Mouse (Mus musculus) kidney, postnatal 25 days (tissue): ENCODE results near the gene Mrnip.

Source experiments
- DNase-seq, 2 experiments: peaks; one replicate each; pipeline ENCODE4 v3.0.0; 2021; ENCODE audit warnings: mixed read lengths in 2 of 2

Gene Mrnip

DNA sequence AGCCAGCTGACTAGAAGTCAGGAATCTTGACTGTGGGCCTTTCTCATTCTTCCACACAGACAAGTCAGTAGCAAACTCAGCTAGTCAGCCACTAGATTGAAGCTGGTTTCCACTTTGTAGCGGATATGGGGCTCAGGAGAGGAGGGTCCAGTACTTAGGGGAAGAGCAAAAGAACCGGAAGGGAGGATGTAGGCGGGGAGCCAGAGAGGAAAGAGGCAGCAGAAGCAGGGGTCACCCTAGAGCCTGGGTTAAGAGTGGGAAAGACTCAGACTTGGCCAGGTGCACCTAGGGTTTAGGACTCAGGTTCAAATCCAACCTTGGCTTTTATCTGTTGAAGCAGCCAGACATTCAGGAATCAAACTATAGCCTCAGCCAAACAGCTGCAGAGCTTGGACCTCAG, 53.0 kb downstream of the Mrnip start:
- DNase-seq = peak; percentile 41 to 52

DNA sequence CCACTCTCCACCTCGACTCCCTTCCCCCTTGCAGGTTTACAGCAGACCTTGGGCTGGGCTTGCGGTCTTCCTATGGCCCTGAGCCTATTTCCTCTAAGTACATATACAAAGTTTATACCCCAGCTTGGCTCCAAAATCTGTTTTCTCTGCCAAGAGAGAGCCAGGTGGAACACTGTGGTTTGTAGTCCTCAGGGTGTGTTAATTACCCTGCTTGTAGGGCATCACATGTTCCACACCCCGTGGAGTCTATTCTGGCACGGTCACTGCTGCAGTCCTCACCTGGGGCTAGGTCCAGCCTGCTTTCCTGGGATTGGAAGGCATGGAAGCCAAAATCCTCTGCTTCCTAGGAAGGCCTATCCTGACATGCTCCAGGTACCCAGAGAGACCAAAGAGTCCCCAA, 53.5 kb downstream of the Mrnip start:
- peak; percentile 29 to 73 for DNase-seq

DNA sequence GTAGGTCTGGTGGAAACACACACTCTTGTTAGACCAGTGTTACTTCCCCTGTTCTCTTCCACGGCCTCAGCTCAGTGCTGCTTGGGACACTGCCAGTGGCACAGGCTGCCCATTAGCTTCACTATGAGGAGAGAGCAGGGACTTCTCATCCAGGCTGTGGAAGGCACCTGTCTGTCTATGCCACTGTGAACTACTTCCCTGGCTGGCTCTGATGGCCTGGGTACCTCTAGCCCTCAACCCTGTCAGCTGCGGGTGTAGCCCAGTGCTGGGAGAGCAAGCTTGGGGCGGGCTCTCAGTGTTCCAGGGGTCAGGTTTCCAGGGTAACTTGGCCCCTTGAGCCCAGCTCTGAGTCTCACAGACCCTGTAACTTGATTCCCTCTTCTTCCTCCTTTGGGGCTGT, 54.5 kb downstream of the Mrnip start:
- peak; percentile 34 to 65 for DNase-seq

DNA sequence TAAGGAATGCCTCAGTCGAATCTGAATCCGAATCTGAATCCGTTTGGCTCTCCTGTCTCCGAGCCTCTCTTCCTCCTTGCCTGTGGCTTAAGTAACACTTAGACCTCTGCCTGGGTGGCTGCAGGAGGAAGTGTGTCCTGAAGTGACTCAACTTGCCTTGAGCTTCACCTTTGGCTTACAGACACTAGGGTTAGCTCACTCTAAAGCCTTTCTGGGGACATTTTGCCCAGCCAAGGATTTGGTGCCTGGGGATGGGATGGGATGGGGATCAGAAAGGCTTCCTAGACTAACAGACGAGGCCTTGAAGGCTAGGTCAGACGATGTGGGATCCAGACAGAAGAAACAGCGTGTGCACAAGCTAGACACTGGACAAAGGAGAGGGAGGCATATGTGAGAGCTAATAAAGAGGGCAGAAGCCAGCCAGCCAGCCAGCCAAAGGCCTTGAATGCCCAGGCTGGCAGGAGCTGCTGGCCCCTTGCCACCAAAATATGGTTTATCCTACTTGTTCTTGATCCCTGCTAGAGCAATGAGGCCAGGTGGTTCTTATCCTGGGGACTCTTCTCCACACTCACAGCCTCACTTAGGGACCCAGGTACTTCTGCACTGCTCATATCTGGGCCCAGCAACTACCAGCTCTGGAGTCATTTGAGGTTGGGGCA, 55.1 kb downstream of the Mrnip start:
- DNase-seq = peak in 1 of 2 experiments; percentile 54

DNA sequence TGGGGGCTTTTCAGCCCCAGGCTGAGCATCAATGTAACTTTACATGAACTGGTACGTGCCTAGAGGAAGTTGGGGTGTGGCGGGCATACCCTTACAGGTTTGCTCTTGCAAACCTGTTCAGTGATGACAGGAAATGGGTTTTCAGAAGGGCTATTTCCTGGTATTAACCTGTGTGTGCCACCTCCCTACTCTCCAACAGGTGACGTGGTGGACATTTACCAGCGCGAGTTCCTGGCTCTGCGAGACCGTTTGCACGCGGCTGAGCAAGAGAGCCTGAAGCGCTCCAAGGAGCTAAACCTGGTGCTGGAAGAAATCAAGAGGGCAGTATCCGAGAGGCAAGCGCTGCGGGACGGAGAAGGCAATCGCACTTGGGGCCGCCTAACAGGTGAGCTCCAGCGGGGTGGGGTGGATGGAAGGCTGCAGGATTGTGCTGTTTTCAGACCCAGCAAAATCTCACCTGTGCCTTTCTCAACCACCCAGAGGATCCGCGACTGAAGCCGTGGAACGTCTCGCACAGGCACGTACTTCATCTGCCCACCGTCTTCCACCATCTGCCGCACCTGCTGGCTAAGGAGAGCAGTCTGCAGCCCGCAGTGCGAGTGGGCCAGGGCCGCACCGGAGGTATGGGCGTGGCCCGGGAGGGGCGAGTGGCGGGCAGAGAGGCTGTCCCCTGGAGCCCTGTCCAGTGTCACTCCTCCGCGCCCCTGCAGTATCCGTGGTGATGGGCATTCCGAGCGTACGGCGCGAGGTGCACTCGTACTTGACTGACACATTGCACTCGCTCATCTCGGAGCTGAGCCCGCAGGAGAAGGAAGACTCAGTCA, 56.4 kb downstream of the Mrnip start:
- no peak for DNase-seq

DNA sequence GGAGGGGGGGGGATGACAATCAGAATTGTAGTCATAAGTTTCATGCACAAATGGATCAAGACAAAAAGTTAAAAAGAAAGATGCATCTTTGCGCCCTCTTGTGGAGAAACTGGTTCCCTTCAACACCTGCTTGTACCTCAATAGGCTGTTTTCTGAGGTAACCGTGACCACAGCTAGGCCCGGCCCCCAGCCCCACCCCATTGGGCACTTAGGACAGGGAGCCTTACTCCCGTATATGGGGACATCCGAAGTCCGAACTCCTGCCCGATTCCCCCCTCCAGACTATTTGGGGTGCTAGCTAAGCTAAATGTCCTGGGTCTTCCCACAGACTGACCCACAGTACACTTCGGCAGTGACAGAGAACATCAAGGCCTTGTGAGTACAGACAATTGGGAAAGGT, 57.2 kb downstream of the Mrnip start:
- peak; percentile 68 to 83 for DNase-seq

DNA sequence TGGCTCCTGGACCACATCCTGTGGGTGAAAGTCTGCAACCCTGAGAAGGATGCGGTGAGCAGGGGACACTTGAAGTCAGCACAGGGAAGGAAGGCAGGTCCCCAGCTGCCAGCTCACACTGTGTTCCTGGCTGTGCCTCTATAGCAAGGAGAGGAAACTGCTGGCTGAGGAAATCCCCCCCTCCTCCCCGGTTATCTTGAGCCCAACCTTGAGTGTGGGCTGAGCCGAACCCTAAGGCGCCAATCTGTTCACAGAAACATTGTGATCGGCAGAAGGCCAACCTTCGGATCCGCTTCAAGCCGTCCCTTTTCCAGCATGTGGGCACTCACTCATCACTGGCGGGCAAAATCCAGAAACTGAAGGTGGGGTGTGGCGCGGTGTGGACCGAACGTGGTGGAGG, 58.8 kb downstream of the Mrnip start:
- no peak for DNase-seq

DNA sequence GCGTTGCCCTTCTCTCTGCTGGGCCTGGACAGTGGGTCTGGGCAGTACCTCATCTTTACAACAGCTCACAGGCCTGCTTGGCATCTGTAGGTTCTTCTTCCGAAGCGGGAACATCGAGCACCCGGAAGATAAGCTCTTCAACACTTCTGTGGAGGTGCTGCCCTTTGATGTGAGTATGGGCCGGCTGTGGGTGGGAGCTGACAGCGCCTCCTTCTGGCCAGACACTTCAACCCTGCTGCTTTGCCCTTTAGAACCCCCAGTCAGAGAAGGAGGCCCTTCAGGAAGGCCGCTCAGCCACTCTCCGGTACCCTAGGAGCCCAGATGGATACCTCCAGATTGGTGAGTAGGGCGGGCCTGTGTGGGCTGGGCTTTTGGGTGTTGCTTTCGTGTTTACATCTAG, 59.7 kb downstream of the Mrnip start:
- no peak for DNase-seq

DNA sequence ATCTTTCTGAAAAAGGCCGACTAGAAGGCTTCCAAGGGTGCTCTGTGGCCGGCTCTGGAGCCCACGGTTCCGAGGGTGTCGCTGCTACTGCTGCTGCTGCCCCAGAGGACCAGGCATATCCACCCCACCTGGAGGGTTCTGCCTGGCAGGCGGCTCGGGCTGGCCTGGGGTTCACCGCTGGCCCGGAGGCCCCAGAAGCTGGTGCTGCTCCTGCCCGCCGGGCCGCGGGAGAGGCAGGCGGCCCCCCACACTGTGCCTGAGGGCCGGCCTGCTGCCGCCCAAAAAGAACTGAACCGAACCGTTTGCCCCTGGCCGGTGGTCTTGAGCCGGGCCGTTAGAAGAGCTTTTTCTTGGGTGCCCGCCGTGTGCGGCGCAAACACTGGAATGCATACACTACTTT, 60.4 kb downstream of the Mrnip start:
- no peak for DNase-seq

DNA sequence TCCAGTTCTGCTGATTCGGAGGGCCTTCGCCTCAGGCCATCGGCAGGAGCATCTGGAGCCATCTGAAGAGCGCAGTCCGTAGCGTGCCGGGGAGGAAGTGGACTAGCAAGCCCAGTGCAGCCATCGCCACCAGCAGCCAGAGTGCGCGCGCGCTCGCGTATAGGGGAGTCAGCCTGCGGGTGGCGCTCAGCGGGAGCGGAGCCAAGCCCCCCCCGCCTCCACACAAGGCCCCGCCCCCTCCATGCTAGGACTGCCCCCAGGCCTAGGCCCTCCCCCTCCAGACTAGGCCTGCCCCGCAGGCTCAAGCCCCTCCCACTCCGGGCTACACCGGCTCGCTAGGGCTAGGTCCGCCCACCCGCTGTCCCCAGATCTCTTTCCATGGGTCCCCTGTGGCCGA, 62.3 kb downstream of the Mrnip start:
- peak; percentile 95 to 97 for DNase-seq

DNA sequence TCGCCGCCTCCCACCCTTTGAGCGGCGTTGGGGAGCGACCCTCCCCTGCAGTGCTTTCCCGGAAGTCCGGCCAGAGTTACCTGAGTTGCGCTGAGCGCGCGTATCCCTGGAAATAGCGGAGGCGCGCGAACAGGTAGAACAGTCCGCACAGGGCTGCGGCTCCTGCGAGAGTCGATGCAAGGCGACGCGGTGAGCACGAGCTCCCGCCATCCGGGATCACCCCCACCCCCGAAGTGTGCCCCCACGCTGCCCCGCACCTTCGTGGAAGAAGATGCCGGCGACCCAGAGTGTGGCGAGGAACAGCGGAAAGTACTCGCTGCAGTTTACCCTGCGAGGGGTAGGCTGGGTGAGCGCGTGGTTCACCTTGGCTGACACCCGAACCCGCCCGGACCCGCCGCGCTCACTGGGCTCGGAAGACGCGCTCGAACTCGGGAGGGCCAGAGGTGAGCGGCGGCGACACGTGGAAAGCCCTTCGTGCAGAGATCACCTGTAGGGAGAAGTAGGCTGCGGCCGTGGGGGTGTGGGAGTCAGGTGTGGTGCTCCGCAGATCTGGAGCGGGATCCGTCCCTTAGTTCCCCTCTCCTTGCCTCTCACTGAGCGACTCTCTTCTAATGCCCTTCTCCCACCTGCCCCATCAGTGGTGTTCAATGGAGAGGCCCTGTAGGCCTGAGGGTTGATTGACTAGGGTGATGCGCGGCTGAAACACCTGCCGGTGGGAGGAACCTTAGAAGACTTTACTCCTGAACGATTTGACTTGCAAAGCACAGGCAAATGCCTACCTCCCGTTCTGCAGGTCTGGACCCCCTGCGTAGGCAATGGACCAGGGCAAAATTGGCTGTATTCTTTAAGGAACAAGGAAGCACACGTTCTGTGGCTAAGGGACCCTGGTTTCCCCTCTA, 62.9 kb downstream of the Mrnip start:
- DNase-seq = peak; percentile 28 to 70

DNA sequence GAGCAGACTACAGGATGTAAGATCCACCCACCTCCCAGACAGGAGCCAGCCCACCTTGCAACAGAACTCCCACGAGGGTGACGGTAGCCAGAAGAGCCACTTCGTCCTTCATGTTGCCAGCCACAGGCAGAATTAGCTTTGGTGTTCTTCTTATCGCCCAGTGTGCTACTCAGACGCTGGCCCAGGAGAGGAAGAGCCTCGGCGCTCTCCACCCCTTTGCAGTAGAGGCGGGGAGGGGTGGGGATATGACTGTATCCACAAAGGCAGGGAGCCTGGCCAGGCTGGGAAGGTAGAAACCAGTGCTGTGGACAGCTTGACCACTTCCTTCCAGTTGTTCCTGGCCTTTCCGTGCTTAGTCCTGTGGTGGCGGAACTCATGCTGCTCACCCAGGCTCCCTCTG, 64.1 kb downstream of the Mrnip start, which contains the start of gene Ltc4s:
TSS of gene Ltc4s (minus strand) at position 293 of the 400 bp plus-strand sequence.
- DNase-seq = peak; percentile 42 to 72

DNA sequence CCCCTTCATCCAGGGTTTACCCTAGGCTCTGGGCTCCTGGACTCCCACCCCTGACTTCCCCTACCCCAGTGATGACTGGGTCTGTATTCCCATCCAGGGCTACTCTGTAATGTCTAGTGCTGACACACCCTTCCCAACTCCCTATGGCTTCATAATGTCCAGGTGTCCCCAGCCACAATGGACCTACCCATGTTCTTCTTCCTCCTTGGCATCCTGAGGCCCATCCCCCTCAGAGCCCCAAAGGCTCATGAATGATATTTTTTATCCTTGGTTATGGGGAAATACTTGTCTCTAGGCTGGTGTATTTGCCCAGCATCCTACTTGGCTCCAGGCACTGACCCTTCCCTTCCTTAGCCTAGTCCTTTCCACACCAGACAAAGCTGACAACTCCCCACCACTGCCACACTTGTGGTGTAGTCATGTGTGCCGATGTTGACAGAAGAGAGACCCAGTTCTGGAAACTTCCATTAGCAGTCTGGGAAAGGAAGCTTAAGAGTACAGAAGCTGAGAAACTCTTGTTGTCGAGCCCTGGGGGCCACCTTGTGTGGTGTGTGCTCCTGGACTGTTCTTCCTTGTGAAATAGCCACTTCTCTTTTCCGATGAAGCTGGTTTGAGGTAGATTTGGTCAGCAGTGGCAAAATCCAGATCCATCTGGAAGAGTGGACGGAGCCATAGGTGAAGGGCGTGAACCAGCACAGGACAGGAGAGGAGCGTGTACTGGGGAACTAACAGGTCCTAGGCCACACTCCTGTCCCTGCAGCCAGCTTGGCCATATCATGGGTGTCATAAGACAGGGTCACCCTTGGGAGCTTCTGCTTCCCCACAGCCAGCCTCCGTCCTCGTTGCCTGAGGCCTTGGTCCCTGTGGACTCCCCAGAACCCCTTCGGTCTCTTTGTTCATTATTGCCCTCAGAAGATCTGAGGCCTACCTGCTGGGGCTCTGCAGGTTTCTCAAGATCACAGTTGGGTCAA, 64.9 kb downstream of the Mrnip start:
- DNase-seq = no peak

DNA sequence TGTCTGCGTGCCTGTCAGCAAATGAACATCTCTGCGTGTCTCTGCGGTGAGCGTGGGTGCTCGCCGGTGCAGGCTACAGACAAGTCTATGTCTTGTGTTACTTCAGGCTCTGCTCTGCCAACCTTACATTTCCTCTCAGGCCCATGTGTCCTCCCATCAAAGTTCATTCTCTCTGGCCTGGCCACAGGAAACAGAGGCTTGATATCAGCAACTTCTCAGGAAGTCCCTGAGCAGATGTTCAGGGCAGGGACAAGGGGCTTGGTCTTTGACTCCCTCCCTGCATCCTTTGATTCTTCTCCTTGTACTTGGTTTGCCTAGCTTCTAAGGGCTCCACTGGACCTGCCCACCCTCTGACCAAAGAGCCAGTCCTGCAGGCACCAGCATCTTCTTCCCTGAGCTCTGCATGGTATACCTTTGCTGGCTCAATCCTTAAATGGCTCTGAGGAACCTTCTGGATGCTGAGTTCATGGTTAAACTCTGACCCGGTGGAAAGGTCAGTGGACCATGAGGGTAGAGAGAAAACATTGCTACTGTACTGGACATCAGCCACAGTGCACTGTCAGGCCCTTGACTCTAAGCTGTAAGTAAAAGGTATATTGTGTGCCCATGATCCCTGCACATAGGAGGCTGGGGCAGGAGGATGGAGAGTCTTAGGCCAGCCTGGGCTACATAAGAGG, 66.1 kb downstream of the Mrnip start:
- peak; percentile 63 to 81 for DNase-seq

DNA sequence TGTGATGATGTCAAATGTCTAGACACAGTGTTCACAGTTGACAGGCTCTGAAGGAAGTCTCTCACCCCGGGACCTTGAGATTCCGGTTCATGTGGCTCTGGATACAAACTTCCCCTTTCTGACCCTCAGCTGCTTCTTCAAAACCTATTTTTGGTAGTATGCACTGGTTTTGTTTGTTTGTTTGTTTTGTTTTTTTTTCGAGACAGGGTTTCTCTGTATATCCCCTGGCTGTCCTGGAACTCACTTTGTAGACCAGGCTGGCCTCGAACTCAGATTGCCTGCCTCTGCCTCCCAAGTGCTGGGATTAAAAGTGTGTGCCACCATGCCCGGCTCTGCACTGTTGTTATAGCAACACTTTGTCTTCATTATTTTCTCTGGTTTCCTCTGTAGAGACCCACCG, 69.7 kb downstream of the Mrnip start:
- DNase-seq = no peak

DNA sequence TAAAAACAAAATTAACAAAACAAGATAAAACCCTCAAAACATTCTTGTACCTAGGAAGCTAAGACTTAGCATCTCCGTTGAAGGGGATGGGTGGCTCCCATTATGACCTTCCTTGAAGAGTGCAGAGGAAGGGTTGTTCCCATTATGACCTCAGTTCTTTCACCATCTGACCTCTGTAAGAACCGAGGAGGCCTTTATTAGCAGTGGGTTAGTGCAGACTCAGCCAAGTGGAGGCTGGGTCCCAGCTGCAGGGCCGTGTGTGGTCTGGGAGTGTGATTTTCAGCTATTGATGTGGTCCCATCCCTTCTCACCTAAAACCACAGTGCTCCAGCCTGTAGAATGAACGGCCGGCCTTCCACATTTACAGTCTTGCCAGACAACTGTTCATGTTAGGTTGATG, 71.0 kb downstream of the Mrnip start:
- DNase-seq = no peak

DNA sequence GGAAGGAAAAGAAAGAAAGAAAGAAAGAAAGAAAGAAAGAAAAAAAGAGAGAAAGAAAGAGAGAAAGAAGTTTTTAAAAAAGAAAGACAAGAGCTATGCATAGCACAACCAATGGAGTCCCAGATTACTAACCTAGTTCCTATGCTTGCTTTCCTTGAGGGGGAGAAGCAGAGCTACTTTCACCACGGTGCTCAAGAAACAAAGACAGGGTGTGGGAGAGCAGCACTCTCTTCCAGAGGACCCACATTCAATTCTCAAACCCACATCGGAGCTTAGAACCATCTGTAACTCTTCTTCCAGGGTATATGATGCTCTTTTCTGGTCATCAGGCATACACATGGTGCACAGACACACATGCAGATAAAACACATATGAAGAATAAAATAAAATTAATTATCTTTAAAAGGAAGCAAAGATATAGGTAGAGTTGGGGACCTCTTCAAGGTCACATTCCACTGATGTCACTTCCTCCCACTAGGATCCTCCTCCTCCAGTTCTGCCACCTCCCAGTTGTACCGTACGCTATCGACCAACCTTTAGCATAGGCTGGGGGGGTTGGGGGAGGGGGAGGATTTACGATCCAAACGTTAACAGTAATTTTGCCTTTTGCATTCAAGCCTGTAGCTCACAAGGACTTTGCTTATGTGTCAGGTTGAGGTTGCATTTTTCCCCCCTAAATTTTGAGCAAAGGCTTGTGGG, 74.4 kb downstream of the Mrnip start:
- DNase-seq = no peak
